16 mouse cellular contexts compared by ENCODE assay signal in the genomic region with DNA sequence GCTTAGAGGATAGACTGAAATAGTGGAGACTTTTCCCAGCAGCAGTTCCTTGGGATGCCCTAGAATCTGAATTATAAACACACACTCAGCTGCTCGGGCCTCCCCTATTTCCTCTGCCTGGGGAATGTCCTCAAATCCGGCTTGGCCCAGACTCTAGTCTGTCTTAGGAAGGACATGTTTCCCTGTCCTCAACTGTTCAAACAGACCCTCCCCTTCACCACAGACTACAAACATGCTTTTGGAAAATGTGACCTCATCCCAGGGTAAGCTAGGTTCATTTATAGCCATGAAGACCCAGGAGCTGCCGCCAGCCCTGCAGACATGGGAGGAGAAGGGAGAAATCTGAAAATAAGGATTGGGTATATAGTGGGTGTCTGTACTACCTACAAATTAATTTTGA. TPM values are rescaled to one million over a fixed set of nuclear protein-coding genes. Genes with fewer than 3 reads are reported as not detected.
DNase-seq lines count a peak whose midpoint lies in the region; ATAC-seq and TF ChIP-seq lines count a peak whose summit lies in the region.
"Had no signal": no experiment of that assay in that cellular context is flagged by ENCODE, and none has a peak within 500 bp of the region (broad histone marks: within the 10 kb centered on the region; RNA-seq: fewer than 3 reads in every experiment).

No protein-coding gene starts in this region.

- no peaks in the 10 kb centered on the region for H3K9me3 ChIP-seq in kidney, postnatal 0 days (replicated peaks; ENCODE audit: low read length)
- H3K9me3 ChIP-seq: hindbrain, embryonic 12.5 days; megakaryocyte, embryonic 14.5 days had no signal

- no peak for DNase-seq in kidney, postnatal 0 days (ENCODE audit: low spot score)
- DNase-seq in kidney, postnatal 36 days = no peak
- DNase-seq in heart, adult 9 months (ENCODE audit: low spot score in 2 of 2) = peak; percentile 28 to 57
- DNase-seq in heart, postnatal 25 days (ENCODE audit: low spot score) = peak; percentile 23
- peak; percentile 34 to 46 for DNase-seq in lung, postnatal 4 days
- DNase-seq in cerebellum, adult 8-10 months = no peak
- no peak for DNase-seq in gastrocnemius, postnatal 25 days
- DNase-seq in embryo, embryonic 10 days (ENCODE audit: low spot score) = no peak
- DNase-seq: adrenal gland, postnatal 36 days; embryo, embryonic 11 days; thymus, postnatal 14 days had no signal

- H3K27me3 ChIP-seq in kidney, postnatal 0 days (ENCODE audit: insufficient read depth, low read length) = no peaks in the 10 kb centered on the region
- H3K27me3 ChIP-seq: hindbrain, embryonic 12.5 days; megakaryocyte, embryonic 14.5 days had no signal

- no peak overlapping the region for H3K4me2 ChIP-seq in kidney, postnatal 0 days (ENCODE audit: low read length)
- H3K4me2 ChIP-seq: hindbrain, embryonic 12.5 days had no signal

- TF ChIP-seq CTCF in kidney, postnatal 0 days (IDR thresholded peaks at IDR 0.05; ENCODE audit: low read depth) = no peak

- ATAC-seq in kidney, postnatal 0 days (replicated peaks; ENCODE audit: low FRiP score, low read depth) = no peak

- H3K4me1 ChIP-seq in kidney, postnatal 0 days (replicated peaks; ENCODE audit: insufficient read depth, low read length) = peaks cover 18% of the 10 kb centered on the region

- intact Hi-C loops in heart, postnatal 25 days (cut with DNase I) = no loop called here

- no peaks in the 10 kb centered on the region for H3K36me3 ChIP-seq in kidney, postnatal 0 days (ENCODE audit: insufficient read depth, low read length)
- H3K36me3 ChIP-seq: hindbrain, embryonic 12.5 days had no signal

- whole genome bisulfite sequencing in kidney, postnatal 0 days = 73% methylated on average over 3 of the region's 3 CpGs

- H3K4me3 ChIP-seq in kidney, postnatal 0 days (replicated peaks; ENCODE audit: low read depth, low read length) = no peak overlapping the region
- H3K4me3 ChIP-seq: hindbrain, embryonic 12.5 days; megakaryocyte, embryonic 14.5 days had no signal

- no peak overlapping the region for H3K9ac ChIP-seq in kidney, postnatal 0 days (ENCODE audit: low read depth, low read length)
- H3K9ac ChIP-seq: hindbrain, embryonic 12.5 days had no signal

- 0 out of 2 replicates have a peak overlapping the region, but pooled peaks have one; percentile 27 for H3K27ac ChIP-seq in kidney, postnatal 0 days
- H3K27ac ChIP-seq: hindbrain, embryonic 12.5 days had no signal

RNA-seq across cellular contexts. Expression of gene P3h2, which starts 57.7 kb away (rescaled TPM):
- polyA plus RNA-seq in kidney, postnatal 0 days (2015; fragmentation: Nextera tagmentation; extraction: Ambion mirVana) = 12.0 and 14.7 TPM in 2 replicates
- 1 to 10 TPM; 4.4 TPM for total RNA-seq in heart, postnatal 25 days (2021)
- 1 to 10 TPM; 4.2 to 7.2 TPM for total RNA-seq in gastrocnemius, postnatal 25 days (2021)
- total RNA-seq: MEL; monocyte, adult 5-6 weeks; neutrophil, adult 5-6 weeks had no signal

Comparison
In these comparisons a context has a peak if more than half of its experiments do, and no peak if none do; other contexts are left out.
1. DNase-seq: peak in heart, adult 9 months (2 of 2), heart, postnatal 25 days (single experiment) and lung, postnatal 4 days (2 of 2); none in kidney, postnatal 0 days (single experiment), kidney, postnatal 36 days (0 of 2), cerebellum, adult 8-10 months (single experiment), gastrocnemius, postnatal 25 days (single experiment) and embryo, embryonic 10 days (single experiment).